ENCODE assay signal across 13 mouse cellular contexts in the genomic region with DNA sequence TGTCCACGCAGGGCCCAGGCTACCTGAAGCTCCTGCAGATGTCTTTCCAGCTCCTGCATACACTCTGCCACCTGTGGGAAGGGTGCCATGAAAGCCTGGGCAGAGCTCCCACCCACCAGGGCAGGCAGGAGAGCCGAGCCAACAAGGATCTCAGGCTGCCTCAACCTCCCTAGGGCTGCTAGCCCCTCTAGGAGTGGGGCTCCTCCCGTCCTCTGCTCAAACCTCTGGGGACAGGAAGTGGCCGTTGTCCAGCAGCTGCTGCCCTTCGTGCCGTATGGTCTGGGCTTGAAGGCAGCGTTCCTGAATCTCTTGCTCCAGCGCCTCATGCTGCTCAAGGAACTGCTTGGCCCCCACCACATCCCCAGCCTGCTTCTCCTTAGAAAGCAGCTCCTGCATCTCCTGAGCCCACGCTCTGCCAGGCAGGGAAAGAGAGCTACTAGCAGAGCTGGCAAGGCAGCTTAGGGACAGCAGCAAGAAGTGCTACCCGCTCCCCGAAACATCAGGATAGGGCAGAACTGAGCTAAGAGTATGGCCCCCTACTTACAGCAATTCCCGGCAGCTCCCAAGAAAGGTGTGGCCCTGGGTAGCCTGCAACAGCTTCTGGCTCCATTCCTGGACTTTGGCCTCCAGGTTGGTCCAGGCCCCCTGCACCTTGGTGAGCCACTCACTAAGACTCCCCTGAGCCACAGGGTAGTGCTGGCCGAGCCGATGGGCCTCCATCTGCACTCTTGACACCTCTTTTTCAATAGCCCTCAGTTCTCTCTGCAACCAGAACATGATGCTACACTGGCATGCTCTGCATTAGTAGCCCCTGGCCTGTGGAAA. TPM values are rescaled to one million over a fixed set of nuclear protein-coding genes. Genes with fewer than 3 reads are reported as not detected.
A peak's percentile ranks its signal among the peaks of the same experiment; 100 is the strongest.
DNase-seq lines count a peak whose midpoint lies in the region; ATAC-seq and TF ChIP-seq lines count a peak whose summit lies in the region.
"Had no signal": no experiment of that assay in that cellular context is flagged by ENCODE, and none has a peak within 500 bp of the region (broad histone marks: within the 10 kb centered on the region; RNA-seq: fewer than 3 reads in every experiment).

No protein-coding gene starts in this region.

- H3K27ac ChIP-seq in forebrain, embryonic 10.5 days: 0 out of 2 replicates have a peak overlapping the region, but pooled peaks have one; percentile 15
- no peak overlapping the region for H3K27ac ChIP-seq in forebrain, postnatal 0 days (ENCODE audit: low read depth, low read length)
- H3K27ac ChIP-seq in stomach, embryonic 15.5 days: no peak overlapping the region
- H3K27ac ChIP-seq in heart, embryonic 10.5 days: no peak overlapping the region
- no peak overlapping the region for H3K27ac ChIP-seq in midbrain, embryonic 13.5 days
- H3K27ac ChIP-seq: hindbrain, embryonic 15.5 days; midbrain, embryonic 15.5 days had no signal

- DNase-seq in forebrain, embryonic 10.5 days (ENCODE audit: extremely low spot score, low spot score): no peak
- no peak for DNase-seq in forebrain, postnatal 0 days
- peak; percentile 53 for DNase-seq in left cerebral cortex, adult 11 months (ENCODE audit: low spot score)
- DNase-seq in left cerebral cortex, postnatal 10 days (ENCODE audit: extremely low spot score in 1 of 2, low spot score in 2 of 2): no peak
- DNase-seq in left cerebral cortex, postnatal 14 days (ENCODE audit: low spot score in 2 of 2): peak; percentile 49 to 62
- no peak for DNase-seq in heart, embryonic 10.5 days (ENCODE audit: low spot score)
- DNase-seq: adrenal gland, postnatal 25 days; liver; thymus, adult 2 months had no signal

- H3K36me3 ChIP-seq in forebrain, embryonic 10.5 days (replicated peaks): peaks cover 10% of the 10 kb centered on the region
- H3K36me3 ChIP-seq in forebrain, postnatal 0 days (ENCODE audit: insufficient read depth): peaks cover 7% of the 10 kb centered on the region
- 0 out of 2 replicates have a peak, but pooled peaks cover 7% of the 10 kb centered on the region for H3K36me3 ChIP-seq in stomach, embryonic 15.5 days
- peaks cover 9% of the 10 kb centered on the region for H3K36me3 ChIP-seq in heart, embryonic 10.5 days
- H3K36me3 ChIP-seq in midbrain, embryonic 13.5 days: peaks cover 11% of the 10 kb centered on the region

- no peaks in the 10 kb centered on the region for H3K27me3 ChIP-seq in forebrain, embryonic 10.5 days (ENCODE audit: poor library complexity, severe bottlenecking)
- H3K27me3 ChIP-seq in forebrain, postnatal 0 days (ENCODE audit: insufficient read depth, low read length): no peaks in the 10 kb centered on the region
- no peaks in the 10 kb centered on the region for H3K27me3 ChIP-seq in stomach, embryonic 15.5 days (replicated peaks)
- peaks cover 49% of the 10 kb centered on the region; the same call in 1 of the 2 replicates for H3K27me3 ChIP-seq in heart, embryonic 10.5 days (ENCODE audit: insufficient read depth, poor library complexity, severe bottlenecking)
- H3K27me3 ChIP-seq in midbrain, embryonic 13.5 days: no peaks in the 10 kb centered on the region
- H3K27me3 ChIP-seq: hindbrain, embryonic 15.5 days; midbrain, embryonic 15.5 days had no signal

- intact Hi-C loops in left cerebral cortex, postnatal 10 days (cut with DNase I): no loop called here
- intact Hi-C loops in left cerebral cortex, postnatal 14 days (cut with DNase I): no loop called here

- H3K4me3 ChIP-seq in forebrain, embryonic 10.5 days: no peak overlapping the region
- no peak overlapping the region for H3K4me3 ChIP-seq in forebrain, postnatal 0 days (ENCODE audit: low read depth, low read length)
- no peak overlapping the region for H3K4me3 ChIP-seq in stomach, embryonic 15.5 days (replicated peaks)
- H3K4me3 ChIP-seq in heart, embryonic 10.5 days: no peak overlapping the region
- no peak overlapping the region for H3K4me3 ChIP-seq in midbrain, embryonic 13.5 days (replicated peaks)
- H3K4me3 ChIP-seq: hindbrain, embryonic 15.5 days; midbrain, embryonic 15.5 days had no signal

- WGBS in forebrain, embryonic 10.5 days: 75% methylated on average over 14 of the region's 14 CpGs
- WGBS in forebrain, postnatal 0 days: 69% methylated on average over 14 of the region's 14 CpGs
- 64% methylated on average over 14 of the region's 14 CpGs for WGBS in stomach, embryonic 15.5 days
- 65% methylated on average over 14 of the region's 14 CpGs for WGBS in heart, embryonic 10.5 days
- WGBS in midbrain, embryonic 13.5 days: 75% methylated on average over 14 of the region's 14 CpGs

- no peak overlapping the region for H3K9ac ChIP-seq in forebrain, postnatal 0 days
- no peak overlapping the region for H3K9ac ChIP-seq in stomach, embryonic 15.5 days
- no peak overlapping the region for H3K9ac ChIP-seq in midbrain, embryonic 13.5 days (replicated peaks)
- H3K9ac ChIP-seq: hindbrain, embryonic 15.5 days; midbrain, embryonic 15.5 days had no signal

- H3K9me3 ChIP-seq in forebrain, embryonic 10.5 days: no peaks in the 10 kb centered on the region
- H3K9me3 ChIP-seq in forebrain, postnatal 0 days (ENCODE audit: low read length): no peaks in the 10 kb centered on the region
- H3K9me3 ChIP-seq in stomach, embryonic 15.5 days: no peaks in the 10 kb centered on the region
- H3K9me3 ChIP-seq in heart, embryonic 10.5 days: no peaks in the 10 kb centered on the region
- no peaks in the 10 kb centered on the region for H3K9me3 ChIP-seq in midbrain, embryonic 13.5 days
- H3K9me3 ChIP-seq: hindbrain, embryonic 15.5 days; midbrain, embryonic 15.5 days had no signal

- ATAC-seq in forebrain, postnatal 0 days: no peak
- ATAC-seq in stomach, embryonic 15.5 days (ENCODE audit: insufficient read depth, low FRiP score, low read depth): 0 out of 2 replicates have a peak, but pooled peaks have one; percentile 36
- ATAC-seq in midbrain, embryonic 13.5 days: no peak
- ATAC-seq: midbrain, embryonic 15.5 days had no signal

- H3K4me2 ChIP-seq in forebrain, postnatal 0 days (ENCODE audit: low read depth): no peak overlapping the region
- H3K4me2 ChIP-seq in stomach, embryonic 15.5 days: no peak overlapping the region
- no peak overlapping the region for H3K4me2 ChIP-seq in midbrain, embryonic 13.5 days (replicated peaks)
- H3K4me2 ChIP-seq: hindbrain, embryonic 15.5 days; midbrain, embryonic 15.5 days had no signal

- H3K4me1 ChIP-seq in forebrain, embryonic 10.5 days: peaks cover 15% of the 10 kb centered on the region
- no peaks in the 10 kb centered on the region for H3K4me1 ChIP-seq in forebrain, postnatal 0 days (ENCODE audit: insufficient read depth)
- peaks cover 21% of the 10 kb centered on the region; the same call in 1 of the 2 replicates for H3K4me1 ChIP-seq in stomach, embryonic 15.5 days
- peaks cover 19% of the 10 kb centered on the region for H3K4me1 ChIP-seq in heart, embryonic 10.5 days
- 0 out of 2 replicates have a peak, but pooled peaks cover 2% of the 10 kb centered on the region for H3K4me1 ChIP-seq in midbrain, embryonic 13.5 days (replicated peaks)
- H3K4me1 ChIP-seq: hindbrain, embryonic 15.5 days; midbrain, embryonic 15.5 days had no signal

- TF ChIP-seq CTCF in forebrain, postnatal 0 days (IDR thresholded peaks at IDR 0.05; ENCODE audit: low read depth): no peak

RNA-seq across cellular contexts. Expression of gene Pla2g4b, which starts 13.5 kb away (rescaled TPM):
- polyA plus RNA-seq in forebrain, embryonic 10.5 days (2016; fragmentation: Nextera tagmentation; extraction: Ambion mirVana): 2.0 and 2.6 TPM in 2 replicates
- total RNA-seq in forebrain, postnatal 0 days (2014; rRNA removed): 8.5 and 11.1 TPM in 2 replicates
- 0.13 and 0.48 TPM in 2 replicates for polyA plus RNA-seq in forebrain, postnatal 0 days (2015; fragmentation: Nextera tagmentation; extraction: Ambion mirVana)
- total RNA-seq in left cerebral cortex, postnatal 10 days (2021): 1 to 10 TPM; 2.6 to 3.3 TPM
- 1 to 10 TPM; 2.4 to 4.2 TPM for total RNA-seq in left cerebral cortex, postnatal 14 days (2021)
- polyA plus RNA-seq in stomach, embryonic 15.5 days (2015; fragmentation: Nextera tagmentation; extraction: Ambion mirVana): 1.2 and 1.5 TPM in 2 replicates
- 2.6 TPM in 2 replicates for polyA plus RNA-seq in heart, embryonic 10.5 days (2016; fragmentation: Nextera tagmentation; extraction: Ambion mirVana)
- polyA plus RNA-seq in midbrain, embryonic 13.5 days (2015; fragmentation: Nextera tagmentation; extraction: Ambion mirVana): 4.6 and 5.4 TPM in 2 replicates

RNA-seq across cellular contexts. Expression of gene Gm28042, which starts 19.4 kb away (rescaled TPM):
- 4.2 and 5.9 TPM in 2 replicates for polyA plus RNA-seq in forebrain, embryonic 10.5 days (2016; fragmentation: Nextera tagmentation; extraction: Ambion mirVana)
- 4.3 and 7.5 TPM in 2 replicates for total RNA-seq in forebrain, postnatal 0 days (2014; rRNA removed)
- polyA plus RNA-seq in forebrain, postnatal 0 days (2015; fragmentation: Nextera tagmentation; extraction: Ambion mirVana): 0.72 and 1.2 TPM in 2 replicates
- 1 to 10 TPM in 1 of 2 experiments, under 1 TPM in 1; 0.71 to 1.6 TPM for total RNA-seq in left cerebral cortex, postnatal 10 days (2021)
- total RNA-seq in left cerebral cortex, postnatal 14 days (2021): 1 to 10 TPM; 1.0 to 1.2 TPM
- polyA plus RNA-seq in stomach, embryonic 15.5 days (2015; fragmentation: Nextera tagmentation; extraction: Ambion mirVana): 2.2 and 3.4 TPM in 2 replicates
- 2.6 and 5.5 TPM in 2 replicates for polyA plus RNA-seq in heart, embryonic 10.5 days (2016; fragmentation: Nextera tagmentation; extraction: Ambion mirVana)
- polyA plus RNA-seq in midbrain, embryonic 13.5 days (2015; fragmentation: Nextera tagmentation; extraction: Ambion mirVana): 5.7 and 5.8 TPM in 2 replicates

RNA-seq across cellular contexts. Expression of gene Jmjd7, which starts 19.4 kb away (rescaled TPM):
- polyA plus RNA-seq in forebrain, embryonic 10.5 days (2016; fragmentation: Nextera tagmentation; extraction: Ambion mirVana): 22.3 and 24.9 TPM in 2 replicates
- 12.7 and 14.6 TPM in 2 replicates for total RNA-seq in forebrain, postnatal 0 days (2014; rRNA removed)
- polyA plus RNA-seq in forebrain, postnatal 0 days (2015; fragmentation: Nextera tagmentation; extraction: Ambion mirVana): 16.4 and 16.9 TPM in 2 replicates
- 1 to 10 TPM; 5.6 to 6.2 TPM for total RNA-seq in left cerebral cortex, postnatal 10 days (2021)
- 1 to 10 TPM; 4.0 to 5.0 TPM for total RNA-seq in left cerebral cortex, postnatal 14 days (2021)
- polyA plus RNA-seq in stomach, embryonic 15.5 days (2015; fragmentation: Nextera tagmentation; extraction: Ambion mirVana): 15.0 and 17.2 TPM in 2 replicates
- 16.8 and 17.6 TPM in 2 replicates for polyA plus RNA-seq in heart, embryonic 10.5 days (2016; fragmentation: Nextera tagmentation; extraction: Ambion mirVana)
- polyA plus RNA-seq in midbrain, embryonic 13.5 days (2015; fragmentation: Nextera tagmentation; extraction: Ambion mirVana): 26.0 and 26.5 TPM in 2 replicates

Comparison
In these comparisons a context has a peak if more than half of its experiments do, and no peak if none do; other contexts are left out.
1. DNase-seq: peak in left cerebral cortex, adult 11 months (single experiment) and left cerebral cortex, postnatal 14 days (2 of 2); none in forebrain, embryonic 10.5 days (single experiment), forebrain, postnatal 0 days (single experiment), left cerebral cortex, postnatal 10 days (0 of 2) and heart, embryonic 10.5 days (single experiment).